Mouse (Mus musculus) adrenal gland (tissue): ENCODE measurements around the gene Galnt17.

Experiments used
- intact Hi-C: fragments of 180-260 bp; cut with DNase I; formaldehyde crosslinking; loops from one replicate; pipeline ENCODE4 v1.15.1; 2025

Gene Galnt17

DNA sequence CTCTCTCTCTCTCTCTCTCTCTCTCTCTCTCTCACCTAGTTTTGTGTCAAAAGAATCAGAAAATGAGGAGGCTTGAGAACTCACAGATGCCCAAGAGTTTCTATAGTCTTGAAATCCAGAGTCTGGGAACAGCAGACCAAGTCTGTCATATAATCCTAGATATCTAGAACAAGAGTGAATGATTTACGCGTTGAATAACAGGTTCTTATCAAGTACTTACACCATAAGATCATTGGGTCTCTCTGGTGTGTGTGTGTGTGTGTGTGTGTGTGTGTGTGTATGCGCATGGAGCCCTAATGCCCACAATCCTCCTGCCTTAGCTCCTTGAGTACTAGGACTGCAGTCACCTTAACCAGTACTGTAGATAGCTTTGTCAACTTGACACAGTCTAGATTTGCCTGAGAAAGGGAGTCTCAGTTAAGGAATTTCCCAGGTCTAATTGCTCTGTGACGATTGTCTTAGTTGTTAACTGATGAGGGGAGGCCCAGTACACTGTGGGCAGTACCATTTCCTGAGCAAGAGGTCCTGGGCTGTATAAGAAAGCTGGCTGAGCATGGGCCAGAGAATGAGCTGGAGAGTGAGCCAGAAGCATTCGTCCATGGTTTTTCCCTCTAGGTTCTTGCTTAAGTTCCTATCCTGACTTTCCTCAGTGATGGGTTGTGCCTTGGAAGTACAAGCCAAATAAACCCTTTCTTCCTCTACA lies 268.5 kb downstream of the Galnt17 start:
- intact Hi-C loops = no loop called here

DNA sequence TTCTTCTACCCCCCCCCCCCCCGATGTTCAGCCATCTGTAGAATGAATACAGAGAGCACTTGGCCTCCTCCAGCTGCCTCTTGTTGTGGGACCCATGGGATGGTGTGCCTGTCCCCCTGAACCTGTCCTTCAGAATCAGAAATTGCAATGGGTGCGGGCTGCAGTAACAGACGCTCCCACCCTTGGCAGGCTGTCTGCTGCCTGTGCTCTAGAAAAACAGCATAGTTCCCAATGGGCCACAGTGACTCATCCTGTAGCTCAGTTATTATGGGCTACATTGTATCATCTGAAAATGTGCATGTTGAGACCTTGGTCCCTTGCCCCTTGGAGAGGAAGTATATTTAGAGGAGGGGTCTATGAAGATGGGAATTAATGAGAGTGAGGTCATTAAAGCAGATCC lies 283.8 kb downstream of the Galnt17 start:
- intact Hi-C loops = no loop called here

DNA sequence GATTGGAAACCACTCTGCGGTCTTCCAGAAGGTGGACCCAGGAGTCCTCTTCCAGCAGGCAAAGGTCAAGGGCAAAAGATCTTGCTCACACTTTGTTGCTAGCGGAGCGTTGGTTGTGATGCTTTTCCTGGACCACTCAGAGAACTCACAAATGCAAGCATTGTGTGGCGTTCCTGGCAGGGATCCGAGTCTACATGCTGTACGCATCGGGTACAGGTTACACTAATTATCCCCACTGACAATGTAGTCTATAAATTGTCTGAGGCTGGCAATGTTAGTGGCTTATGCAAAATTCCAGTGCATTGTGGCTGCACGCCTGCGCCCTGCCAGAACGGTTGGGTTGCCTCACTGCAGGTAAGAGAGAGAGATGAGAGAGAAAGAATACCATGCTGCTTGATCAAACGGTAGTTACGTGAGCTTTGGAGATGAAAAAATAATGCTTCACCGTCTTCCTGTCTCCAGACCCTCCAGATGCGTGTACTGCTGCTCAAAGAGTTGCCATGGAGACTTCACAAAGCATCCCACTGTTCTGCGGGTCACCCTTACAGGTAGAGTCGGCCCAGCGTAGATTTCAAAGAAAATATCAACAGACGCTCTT lies 285.8 kb downstream of the Galnt17 start:
- intact Hi-C loops = no loop called here

DNA sequence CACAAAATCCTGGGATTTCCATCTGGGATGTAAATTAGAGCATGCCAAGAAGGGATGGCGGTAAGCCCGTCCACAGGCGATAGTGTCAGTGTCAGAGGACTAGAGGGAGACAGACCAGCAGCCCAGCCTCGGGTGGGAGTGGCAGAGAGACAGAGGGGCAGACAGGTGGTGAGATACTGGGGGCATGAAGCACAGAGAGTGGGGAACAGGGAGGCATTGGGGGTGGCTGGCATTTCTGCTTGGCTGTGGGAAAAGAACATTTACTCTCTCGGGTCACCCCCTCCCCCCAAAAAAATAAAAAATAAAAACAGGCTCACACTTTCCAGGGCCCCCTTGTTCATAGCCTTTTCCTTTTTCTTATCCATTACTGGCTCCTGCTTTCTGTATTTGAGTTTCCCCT lies 287.4 kb downstream of the Galnt17 start:
- intact Hi-C loops = no loop called here

DNA sequence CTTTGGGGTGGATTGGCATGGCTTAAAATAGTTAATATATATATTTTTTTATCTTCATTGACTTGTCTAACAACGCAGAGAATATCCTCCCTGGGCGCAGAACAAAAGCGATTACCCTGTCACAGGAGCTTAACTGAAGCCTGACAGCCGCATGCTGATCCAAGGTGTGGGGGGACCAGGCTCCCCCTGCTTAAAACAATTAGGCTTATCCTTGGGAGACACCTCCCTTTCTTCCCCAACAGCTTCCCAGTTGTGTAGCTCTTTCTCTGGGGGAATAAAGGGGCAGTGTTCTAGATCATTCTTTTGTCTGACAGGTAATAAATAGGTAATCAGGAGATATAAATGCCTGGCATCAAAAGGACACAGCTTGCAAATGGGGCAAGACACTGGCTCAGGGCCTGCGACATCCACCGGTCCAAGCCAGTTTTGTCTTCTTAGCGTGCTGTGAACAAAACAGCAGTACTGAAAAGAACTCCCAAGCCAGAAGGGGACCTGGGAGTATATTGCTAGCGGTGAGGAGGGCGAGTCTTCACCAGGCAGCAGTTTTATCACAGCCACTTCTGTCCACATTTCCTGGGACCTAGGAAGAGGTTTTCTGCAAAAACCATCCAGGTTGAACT lies 288.8 kb downstream of the Galnt17 start:
- intact Hi-C loops = no loop called here

DNA sequence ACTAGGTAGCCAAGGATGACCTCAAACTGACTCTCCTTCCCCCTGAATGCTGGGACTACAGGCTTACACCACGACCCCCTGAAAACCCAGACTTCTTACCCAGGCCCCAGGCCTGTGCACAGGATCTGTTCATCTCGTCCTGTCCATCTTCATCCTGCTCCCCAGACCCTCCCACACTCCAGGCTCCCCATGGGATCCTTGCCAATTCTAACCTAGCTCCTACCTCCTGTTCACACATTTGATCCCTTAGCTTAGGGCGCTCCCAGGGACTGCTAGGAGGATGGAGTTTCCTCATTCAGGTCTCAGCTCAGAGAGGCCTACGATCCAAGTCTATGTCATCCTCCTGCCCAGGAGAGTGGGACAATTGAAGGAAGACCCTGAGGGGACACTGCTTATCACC lies 292.2 kb downstream of the Galnt17 start:
- intact Hi-C loops = no loop called here

DNA sequence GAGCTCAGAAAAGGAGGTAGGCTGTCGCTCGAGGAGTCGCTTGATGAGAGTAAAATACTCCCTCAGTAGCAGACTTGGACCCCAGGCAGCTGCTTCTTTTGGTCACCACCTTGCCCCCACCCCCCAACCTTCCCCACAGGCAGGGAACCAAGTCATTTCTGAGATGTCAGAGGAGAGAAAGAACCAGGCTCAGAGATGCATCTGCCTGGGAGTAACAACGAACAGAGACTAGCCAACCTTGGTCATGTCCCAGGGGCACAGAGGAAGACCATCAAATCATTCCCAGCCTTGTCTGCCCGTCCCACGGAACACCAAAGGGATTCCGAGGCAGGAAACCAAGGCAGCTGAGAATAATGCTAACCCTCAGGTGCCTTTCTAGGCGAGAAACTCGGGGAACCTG lies 293.0 kb downstream of the Galnt17 start:
- intact Hi-C loops = no loop called here

DNA sequence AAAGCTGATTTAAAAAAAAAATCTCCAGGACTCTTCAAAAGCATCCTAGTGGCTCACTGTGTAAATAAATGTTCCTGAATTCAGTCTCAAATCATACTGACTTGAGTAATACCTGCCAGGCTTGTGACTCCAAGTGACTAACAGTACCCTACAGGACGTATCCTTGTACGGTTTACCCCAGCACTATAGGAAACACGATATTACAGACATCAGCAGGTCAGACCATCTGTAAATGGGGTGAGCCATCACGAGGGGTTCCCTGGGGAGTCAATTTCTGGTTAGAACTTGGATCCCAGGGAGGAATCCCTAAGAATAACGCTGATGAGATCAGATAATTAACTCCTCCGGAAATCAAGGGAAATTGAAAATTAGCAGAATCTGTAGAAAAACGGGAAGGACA lies 294.5 kb downstream of the Galnt17 start:
- intact Hi-C loops = loop anchor here (5.0 kb wide), 1 partner anchor 152 kb away; no protein-coding TSS in a partner anchor

DNA sequence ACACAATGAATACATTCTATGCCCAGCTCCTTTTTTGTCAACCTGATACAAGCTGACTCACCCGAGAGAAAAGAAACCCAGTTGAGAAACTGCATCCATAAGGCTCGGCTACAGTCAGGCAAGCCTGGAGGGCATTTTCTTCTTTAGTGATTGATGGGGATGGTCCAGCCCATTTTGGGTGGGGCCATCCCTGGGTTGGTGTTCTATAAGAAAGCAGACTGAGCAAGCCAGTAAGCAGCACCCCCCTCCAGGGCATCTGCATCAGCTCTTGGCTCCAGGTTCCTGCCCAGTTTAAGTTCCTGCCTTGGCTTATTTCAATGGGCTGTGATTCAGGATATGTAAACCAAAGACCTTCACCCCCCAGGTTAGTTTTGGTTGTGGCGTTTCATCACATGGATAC lies 295.2 kb downstream of the Galnt17 start:
- intact Hi-C loops = loop anchor here (5.0 kb wide), 1 partner anchor 151 kb away; no protein-coding TSS in a partner anchor

DNA sequence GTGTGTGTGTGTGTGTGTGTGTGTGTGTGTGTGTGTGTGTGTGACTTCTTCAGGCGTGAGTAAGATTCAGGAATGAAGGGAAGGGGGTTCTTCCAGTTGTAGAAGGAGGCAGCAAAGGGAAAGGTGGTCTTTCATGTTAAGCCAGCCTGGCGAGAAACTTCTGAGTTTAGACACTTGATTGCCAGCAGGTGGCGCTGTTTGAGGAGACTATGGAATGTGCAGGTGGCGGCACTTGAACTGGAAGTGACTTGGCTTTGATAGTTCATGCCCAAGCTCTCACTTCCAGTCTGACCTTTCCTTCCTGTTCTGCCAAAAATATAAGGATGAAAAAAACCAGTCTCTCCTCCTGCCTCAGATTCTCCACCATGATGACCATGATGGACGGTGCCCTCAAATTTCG lies 298.8 kb downstream of the Galnt17 start:
- intact Hi-C loops = loop anchor here (10.0 kb wide), 1 partner anchor 145 kb away; no protein-coding TSS in a partner anchor

DNA sequence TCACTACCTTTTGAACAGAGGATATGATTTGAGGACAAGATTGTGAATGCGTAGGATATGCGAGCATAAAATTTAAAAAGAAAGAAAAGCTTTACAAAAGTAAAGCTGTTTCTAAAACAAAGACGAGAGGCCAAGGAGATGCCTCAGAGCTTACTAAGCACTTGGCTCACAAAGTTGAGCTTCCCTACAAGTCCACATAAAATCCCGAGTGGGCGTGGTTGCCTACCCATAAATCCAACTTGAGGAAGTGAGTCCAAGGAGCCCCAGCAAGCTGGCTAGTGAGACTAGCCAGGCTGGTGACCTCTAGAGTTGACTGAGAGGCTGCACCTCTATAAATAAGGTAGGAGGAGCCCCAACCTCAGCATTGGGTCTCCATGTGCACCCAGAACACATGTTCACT lies 299.8 kb downstream of the Galnt17 start:
- intact Hi-C loops = loop anchor here (1.0 to 10.0 kb wide), 2 partner anchors 146 to 420 kb away; no protein-coding TSS in a partner anchor

DNA sequence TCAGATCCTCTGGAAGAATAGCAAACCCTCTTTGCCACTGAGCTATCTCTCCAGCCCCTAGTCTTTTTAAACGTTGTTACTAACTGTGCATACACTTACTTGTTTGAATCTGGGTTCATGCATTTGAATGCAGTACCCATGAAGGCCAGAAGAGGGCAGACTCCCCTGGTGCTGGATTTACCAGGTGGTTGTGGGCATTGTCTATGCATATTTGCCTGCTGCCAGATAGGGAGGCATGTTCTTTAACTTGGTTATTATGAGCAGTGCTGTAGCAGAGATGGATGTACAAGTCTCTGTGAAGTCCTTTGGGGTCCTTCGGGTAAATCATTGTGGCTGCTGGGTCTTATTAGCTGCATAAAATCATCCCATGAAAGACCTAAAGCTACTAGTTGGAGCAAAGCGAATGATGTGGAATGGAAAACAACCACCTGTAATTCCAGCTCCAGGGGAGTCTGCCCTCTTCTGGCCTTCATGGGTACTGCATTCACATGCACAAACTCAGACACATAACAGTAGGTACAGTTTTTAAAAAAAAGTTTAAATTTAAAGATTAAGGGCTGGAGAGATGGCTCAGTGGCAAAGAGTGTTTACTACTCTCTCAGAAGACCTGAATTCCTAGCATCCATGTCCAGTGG lies 300.3 kb downstream of the Galnt17 start:
- intact Hi-C loops = loop anchor here (1.0 to 10.0 kb wide), 2 partner anchors 147 to 420 kb away; no protein-coding TSS in a partner anchor

DNA sequence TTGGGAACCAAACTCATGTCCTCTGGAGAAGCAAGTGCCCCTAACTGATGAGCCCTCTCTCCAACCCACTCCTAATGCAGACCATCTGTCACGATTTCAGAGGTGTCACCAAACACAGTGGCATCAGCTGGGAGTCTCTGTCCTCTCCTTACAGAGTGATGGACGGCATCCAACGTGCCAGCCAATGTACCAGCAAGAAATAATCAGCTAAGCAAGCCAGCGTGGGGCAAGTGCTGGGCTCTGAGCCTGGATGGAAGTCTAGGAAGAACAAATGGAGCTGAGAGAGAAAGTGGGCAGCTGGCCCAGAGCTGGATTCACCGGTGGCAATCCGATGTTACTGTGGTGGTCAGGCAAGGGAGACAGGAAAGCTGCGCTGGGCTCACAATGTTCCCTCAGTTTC lies 301.1 kb downstream of the Galnt17 start:
- intact Hi-C loops = loop anchor here (10.0 kb wide), 1 partner anchor 148 kb away; no protein-coding TSS in a partner anchor

DNA sequence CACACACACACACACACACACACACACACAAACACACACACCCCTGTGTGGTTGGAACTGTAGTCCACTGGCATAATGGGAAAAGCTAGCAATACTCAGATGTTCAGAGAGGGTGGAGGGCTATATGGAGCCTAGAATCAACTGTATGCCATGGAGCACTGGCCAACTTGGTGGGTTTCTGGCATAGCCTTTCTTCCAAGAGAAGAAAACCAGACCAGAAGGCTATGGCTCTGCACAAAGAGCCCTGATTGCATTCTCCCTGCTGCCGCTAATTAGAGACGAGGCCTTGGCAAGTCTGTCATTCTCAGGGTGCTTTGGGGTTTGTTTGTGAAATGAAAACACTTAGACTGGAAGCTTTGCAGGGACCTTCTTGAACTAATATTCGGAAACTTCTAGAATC lies 301.8 kb downstream of the Galnt17 start:
- intact Hi-C loops = loop anchor here (10.0 kb wide), 1 partner anchor 148 kb away; no protein-coding TSS in a partner anchor

DNA sequence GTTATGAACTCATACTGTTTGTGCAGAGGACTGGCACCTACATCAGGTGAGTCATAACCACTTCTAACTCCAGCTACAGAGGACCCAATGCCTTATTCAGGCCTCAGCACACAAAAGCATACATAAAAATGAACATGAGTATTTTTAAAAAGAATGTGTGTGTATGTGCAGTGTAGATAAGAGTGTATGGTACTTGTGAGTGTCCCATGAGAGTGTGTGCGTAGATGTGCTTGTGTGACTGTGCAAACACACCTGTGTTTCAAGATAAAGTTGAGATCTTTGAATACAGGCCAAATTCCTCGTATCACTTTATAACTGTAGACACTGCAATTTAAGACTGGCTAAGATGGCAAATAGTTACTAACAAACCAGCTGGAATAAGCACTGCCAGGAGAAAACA lies 307.7 kb downstream of the Galnt17 start:
- intact Hi-C loops = loop anchor here (10.0 kb wide), 1 partner anchor 154 kb away; no protein-coding TSS in a partner anchor

DNA sequence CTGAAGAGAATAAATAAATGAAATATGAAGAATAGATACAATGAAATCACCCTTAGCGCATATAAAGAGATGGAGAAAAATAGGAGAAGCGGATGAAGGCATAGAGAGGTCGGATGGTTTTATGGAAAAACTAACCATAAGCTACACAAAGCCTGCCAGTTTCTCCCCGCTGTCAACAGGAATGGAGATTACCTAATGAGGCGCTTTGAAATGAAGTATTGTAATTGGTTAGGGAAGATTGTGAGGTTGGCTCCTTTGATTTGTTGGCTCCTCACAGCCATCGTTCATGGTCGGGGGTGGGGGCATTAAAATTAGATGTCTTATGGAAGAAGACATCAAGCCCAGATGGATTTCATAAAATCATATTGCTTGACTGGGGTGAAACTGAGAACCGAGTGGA lies 329.0 kb downstream of the Galnt17 start:
- intact Hi-C loops = no loop called here

DNA sequence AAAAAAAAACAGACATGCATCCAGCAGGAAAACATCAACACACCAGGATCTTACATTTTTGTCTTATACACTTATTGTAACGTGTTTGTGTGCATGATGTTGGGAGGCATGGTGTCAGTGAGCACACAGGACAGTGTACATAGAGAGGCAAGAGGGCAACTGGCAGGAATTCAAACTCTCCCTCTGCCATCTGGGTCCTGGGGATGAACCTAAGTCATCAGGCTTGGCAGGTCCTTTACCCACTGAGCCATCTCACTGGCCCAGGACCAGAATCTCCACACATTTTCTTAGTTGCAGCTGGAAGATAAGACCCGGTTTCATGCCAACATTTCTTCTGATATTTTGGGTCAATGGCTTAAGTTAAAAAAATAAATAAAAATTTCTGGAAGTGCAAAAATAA lies 329.4 kb downstream of the Galnt17 start:
- intact Hi-C loops = no loop called here

DNA sequence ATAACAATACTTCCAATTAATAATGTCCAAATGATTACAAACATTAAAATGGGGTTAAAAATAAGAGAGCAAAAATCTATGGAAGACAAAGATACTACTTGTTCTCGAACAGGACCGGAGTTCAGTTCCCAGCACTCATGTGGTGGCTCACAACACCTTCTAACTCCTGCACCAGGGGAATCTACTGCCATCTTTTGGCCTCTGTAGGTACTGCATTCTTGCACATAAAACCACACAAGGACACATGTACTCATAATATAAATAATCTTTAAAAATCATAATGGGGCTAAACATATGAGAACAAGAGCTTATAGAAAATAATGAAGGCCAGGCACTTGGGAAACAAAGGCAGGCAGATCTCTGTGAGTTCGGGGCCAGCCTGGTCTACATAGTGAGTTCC lies 330.3 kb downstream of the Galnt17 start:
- intact Hi-C loops = no loop called here

DNA sequence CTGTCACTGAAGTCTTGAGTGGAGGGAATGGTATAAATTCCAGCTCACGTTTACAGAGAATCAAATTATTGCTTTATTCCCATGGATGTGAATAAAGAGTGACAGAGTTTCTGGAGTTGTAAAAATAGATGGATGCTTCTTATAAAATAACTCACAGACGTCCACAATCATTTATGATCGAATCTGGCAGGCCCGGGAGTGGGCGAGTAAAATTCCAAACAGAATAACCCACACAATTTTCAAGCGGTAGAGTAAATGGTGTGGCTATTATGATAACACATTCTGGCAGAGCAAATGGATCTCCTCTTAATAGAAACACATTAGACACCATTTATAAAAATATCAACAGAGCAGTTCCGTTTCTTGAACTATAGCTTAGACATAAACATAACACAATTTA lies 355.9 kb downstream of the Galnt17 start:
- intact Hi-C loops = no loop called here

DNA sequence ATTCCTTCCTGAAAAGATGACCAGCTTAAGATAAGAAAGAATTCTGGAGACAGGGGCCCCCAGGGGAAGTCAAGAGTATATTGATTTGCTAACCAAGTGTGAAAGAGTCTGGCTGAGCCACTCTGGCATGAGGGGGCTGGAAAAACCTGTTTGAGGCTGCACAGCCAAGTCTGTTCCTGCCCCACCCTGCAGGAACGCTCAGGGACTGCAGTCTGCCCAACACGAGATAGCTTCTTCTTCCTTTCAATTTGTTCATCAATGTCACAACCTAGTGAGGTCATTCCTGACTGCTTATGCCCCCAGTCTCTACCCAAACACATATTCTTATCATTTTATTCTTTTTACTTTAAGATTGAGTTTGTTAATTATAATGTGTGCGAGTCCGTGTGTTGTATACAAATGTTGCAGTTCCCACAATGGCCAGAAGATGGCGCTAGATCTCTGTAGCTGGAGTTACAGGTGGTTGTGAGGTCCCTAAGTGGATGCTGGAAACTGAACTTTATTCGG lies 357.4 kb downstream of the Galnt17 start:
- intact Hi-C loops = no loop called here

DNA sequence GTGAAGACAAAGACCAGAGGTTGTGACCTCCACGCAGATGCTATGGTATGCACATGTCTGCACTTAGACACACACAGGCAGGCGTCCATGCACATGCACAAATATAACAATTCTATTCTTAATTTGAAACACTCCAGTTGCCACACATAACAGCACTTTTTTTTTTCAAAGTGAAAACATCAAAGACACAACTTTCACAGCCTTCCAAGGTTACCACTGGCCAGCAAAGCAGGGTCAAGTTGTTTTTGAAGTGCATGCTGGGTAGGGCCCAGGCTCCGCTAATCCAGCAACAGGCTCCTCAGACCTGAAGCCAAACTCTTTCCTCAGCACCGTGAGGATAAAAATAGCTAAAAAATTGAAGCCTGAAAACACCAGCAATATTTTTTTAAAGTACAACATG lies 357.9 kb downstream of the Galnt17 start:
- intact Hi-C loops = no loop called here

DNA sequence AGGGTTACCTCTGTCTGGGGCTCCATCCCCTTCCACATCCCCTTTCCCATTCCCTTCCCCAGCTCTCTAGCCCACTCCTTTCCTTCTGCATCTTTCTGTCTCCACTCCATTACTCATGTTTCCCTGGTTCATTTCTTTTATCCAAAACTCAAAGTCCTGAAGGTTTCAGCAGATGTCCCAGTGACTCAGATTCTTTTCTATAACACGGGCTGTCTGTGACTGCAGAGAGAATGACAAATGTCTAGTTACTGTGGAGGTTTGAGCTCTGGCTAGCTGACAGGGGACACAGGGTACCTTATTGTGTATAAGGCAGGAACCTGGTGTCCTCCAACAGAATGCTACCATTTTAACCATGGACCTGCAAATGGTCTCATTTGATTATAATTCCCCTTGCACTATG lies 358.6 kb downstream of the Galnt17 start:
- intact Hi-C loops = no loop called here
